Mouse (Mus musculus) layer of hippocampus, adult 9-11 months (tissue): ENCODE data around the gene Fas.
A peak's percentile ranks its signal among the peaks of the same experiment; 100 is the strongest.

Experiments
- DNase-seq: peaks from one replicate; pipeline ENCODE4 v3.0.0; 2022

Gene Fas

GRCm38 (mm10) chr19:34289948-34290789 is at the start of gene Fas:
Gene Fas, plus strand, starts transcription at chr19:34290666.
- peak; percentile 18 for DNase-seq

- DNase-seq, result no peak
Measured at GRCm38 (mm10) chr19:34241247-34241915, 49.1 kb upstream of the Fas start.

GRCm38 (mm10) chr19:34242925-34243324 is 47.5 kb upstream of the Fas start:
- DNase-seq, result no peak

GRCm38 (mm10) chr19:34244056-34244455 is 46.4 kb upstream of the Fas start:
- DNase-seq, result no peak

- no peak for DNase-seq
Measured at GRCm38 (mm10) chr19:34248558-34248957, 41.9 kb upstream of the Fas start.

- DNase-seq, result no peak
Measured at GRCm38 (mm10) chr19:34250621-34251020, 39.8 kb upstream of the Fas start.

GRCm38 (mm10) chr19:34251900-34252299 is 38.6 kb upstream of the Fas start:
- no peak for DNase-seq

- no peak for DNase-seq
Measured at GRCm38 (mm10) chr19:34252450-34252849, 38.0 kb upstream of the Fas start.

GRCm38 (mm10) chr19:34254101-34254879 is 36.2 kb upstream of the Fas start:
- DNase-seq, result no peak

GRCm38 (mm10) chr19:34254880-34255681 is 35.4 kb upstream of the Fas start, which contains the start of gene Acta2:
Gene Acta2, minus strand, starts transcription at chr19:34255590.
- no peak for DNase-seq

GRCm38 (mm10) chr19:34256149-34256548 is 34.3 kb upstream of the Fas start:
- no peak for DNase-seq

GRCm38 (mm10) chr19:34256936-34257335 is 33.5 kb upstream of the Fas start:
- DNase-seq, result no peak

- no peak for DNase-seq
Measured at GRCm38 (mm10) chr19:34262273-34262974, 28.0 kb upstream of the Fas start.

GRCm38 (mm10) chr19:34265604-34266193 is 24.8 kb upstream of the Fas start:
- DNase-seq, result no peak

- no peak for DNase-seq
Measured at GRCm38 (mm10) chr19:34268991-34269390, 21.5 kb upstream of the Fas start.

- peak; percentile 47 for DNase-seq
Measured at GRCm38 (mm10) chr19:34270106-34270726, 20.2 kb upstream of the Fas start.

- no peak for DNase-seq
Measured at GRCm38 (mm10) chr19:34270824-34271464, 19.5 kb upstream of the Fas start.

- DNase-seq, result no peak
Measured at GRCm38 (mm10) chr19:34273073-34273472, 17.4 kb upstream of the Fas start.

- no peak for DNase-seq
Measured at GRCm38 (mm10) chr19:34278078-34278477, 12.4 kb upstream of the Fas start.

GRCm38 (mm10) chr19:34283614-34284013 is 6.9 kb upstream of the Fas start:
- DNase-seq, result no peak
